Mouse (Mus musculus) heart, adult 2 months (tissue): ENCODE measurements around the gene Mmrn2.

Source experiments
- CTCF ChIP-seq: fragments of 200-600 bp; IDR thresholded peaks from 2 replicates; pipeline ENCODE4 v1.8.1; 2022; ENCODE audit warnings: antibody characterized with exemption, mild to moderate bottlenecking, moderate library complexity
- EP300 ChIP-seq: fragments of 200-500 bp; IDR thresholded peaks from 2 replicates; pipeline ENCODE4 v1.6.1; 2011; ENCODE audit warnings: low read depth, low read length, control low read depth; ENCODE audit not compliant: insufficient read depth
- POLR2A ChIP-seq: fragments of 200-500 bp; IDR thresholded peaks from 2 replicates; pipeline ENCODE4 v1.6.1; 2011; ENCODE audit warnings: mild to moderate bottlenecking, low read depth, low read length, control low read depth; ENCODE audit not compliant: insufficient read depth

DNA sequence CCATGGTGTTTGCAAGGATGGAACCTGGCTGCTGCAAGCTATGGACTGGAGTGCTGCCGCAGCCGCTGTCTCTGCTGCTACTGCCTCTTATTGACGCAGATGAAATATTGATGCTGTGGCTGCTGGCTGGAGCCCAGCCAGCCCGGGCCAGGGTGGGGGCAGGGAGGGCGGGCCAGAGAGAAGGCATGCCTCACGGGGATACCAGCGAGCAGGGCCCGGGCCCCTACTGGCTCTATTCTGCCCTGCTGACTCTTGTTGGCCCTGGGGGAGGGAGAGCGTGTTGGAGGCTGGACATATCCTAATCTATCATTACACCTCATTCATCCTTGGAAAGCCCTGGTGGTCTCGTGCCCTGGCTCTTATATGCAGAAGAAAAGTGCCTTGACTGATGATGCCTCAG is 688 bp upstream of the Mmrn2 start, which contains the start of gene Sncg:
- TF ChIP-seq CTCF (no peak), POLR2A (no peak), EP300 (no peak)
